Mouse (Mus musculus) neural tube, postnatal 0 days (tissue): ENCODE data around the gene Gm9639. TPM values are rescaled to one million over a fixed set of nuclear protein-coding genes. Genes with fewer than 3 reads are reported as not detected.

ENCODE experiments used
- polyA plus RNA-seq: library from polyadenylated mRNA; unstranded; fragments of >200 nt; fragmentation: Nextera tagmentation; extraction: Ambion mirVana; gene quantifications from 2 replicates; pipeline ENCODE4 v1.2.1, GENCODE M21; 2015

The Gm9639 gene
- not detected in 2 replicates for polyA plus RNA-seq

GRCm38 (mm10) chr10:77794976-77795375 is at the start of gene Gm9639:
Gm9639 (minus strand) TSS chr10:77795076.

GRCm38 (mm10) chr10:77835647-77836046 is 40.8 kb upstream of the Gm9639 start, which contains the start of gene Krtap10-10:
Krtap10-10 (plus strand) TSS chr10:77835947.

DNA sequence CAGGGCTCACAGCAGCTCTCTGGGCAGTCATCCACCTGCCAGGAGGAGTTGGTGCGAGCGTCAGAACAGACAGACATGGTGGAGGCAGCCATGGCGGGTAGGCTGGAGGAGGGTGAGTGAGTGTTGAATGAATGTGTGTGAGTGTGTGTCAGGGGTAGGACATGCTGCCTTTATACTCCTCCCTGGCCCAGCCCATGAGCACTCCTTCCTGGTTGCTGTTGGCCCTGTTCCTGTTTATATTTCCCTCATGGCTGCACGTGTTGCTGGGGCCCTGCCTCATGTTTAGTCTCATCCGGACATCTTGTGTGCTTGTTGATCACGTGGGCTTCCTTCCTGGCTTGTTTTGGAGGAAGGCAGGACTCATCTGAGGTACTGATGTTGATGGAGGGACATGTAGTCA is 32.1 kb upstream of the Gm9639 start, which contains the start of gene Krtap10-4:
Gene Krtap10-4 (minus strand): TSS at position 145 of the 400 bp plus-strand sequence.

DNA sequence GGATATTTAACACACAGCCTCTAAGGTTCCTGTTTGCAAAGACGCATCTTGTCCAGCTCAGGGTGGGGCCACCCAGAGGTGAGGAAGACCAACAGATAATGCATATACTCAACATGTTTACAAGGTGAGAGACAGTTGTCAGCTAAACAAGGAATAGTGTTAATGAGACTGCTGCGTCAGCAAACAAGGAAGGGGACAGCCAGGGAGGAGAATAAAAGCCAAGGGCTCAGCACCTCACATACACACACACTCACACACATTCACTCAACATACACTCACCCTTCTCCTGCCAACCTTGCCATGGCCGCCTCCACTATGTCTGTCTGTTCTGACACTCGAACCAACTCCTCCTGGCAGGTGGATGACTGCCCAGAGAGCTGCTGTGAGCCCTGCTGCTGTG is 19.5 kb upstream of the Gm9639 start, which contains the start of gene Gm2696:
Gene Gm2696 (plus strand): TSS at position 301 of the 400 bp plus-strand sequence.

GRCm38 (mm10) chr10:77811743-77812142 is 16.9 kb upstream of the Gm9639 start, which contains the start of gene Gm9507:
Gm9507 (minus strand) TSS chr10:77811843.

DNA sequence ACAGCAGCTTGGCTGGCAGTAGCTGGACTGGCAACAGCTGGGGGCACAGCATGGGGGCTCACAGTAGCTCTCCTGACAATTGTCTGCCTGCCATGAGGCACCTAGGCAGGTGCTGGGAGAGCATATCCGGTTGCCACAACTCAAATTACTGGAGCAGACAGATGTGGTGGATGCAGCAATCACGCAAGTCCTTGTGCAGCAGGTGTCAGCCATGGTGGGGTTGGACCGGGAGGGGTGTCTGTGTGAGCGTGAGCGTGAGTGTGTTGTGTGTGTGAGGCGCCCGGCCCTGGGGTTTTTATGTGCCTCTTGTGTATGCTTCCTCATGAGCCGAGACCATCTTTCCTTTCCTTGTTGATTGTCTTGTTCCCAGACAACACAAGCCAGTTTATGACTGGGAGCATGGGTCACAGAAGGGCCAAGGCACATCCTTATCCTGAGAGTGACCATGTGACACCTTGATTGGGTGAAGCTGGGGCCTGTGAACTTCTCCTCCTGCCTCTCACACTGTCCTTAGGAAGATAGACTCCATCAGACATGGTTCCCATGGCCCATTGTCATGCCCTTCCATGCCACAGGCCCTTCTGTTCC is 4.1 kb upstream of the Gm9639 start, which contains the start of gene Gm19668:
Gene Gm19668 (minus strand): TSS at position 213 of the 588 bp plus-strand sequence.

GRCm38 (mm10) chr10:77787876-77788275 is 7.0 kb downstream of the Gm9639 start, which contains the start of gene Gm7137:
Gm7137 (minus strand) TSS chr10:77788200.

DNA sequence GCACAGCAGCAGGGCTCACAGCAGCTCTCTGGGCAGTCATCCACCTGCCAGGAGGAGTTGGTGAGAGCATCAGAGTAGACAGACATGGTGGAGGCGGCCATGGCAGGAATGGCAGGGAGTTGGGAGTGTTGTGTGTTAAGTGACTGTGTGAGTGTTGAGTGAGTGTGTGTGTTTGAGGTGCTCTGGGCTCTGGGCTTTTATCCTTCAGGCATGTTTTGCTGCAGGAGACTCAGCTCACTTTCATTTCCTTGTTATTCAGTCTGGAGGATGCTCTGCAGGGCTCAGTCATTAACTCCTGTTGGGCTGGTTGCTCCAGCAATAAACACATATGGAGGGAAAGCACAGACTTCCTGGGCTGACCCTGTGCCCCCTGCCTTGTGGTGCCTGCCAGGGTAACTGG is 12.4 kb downstream of the Gm9639 start, which contains the start of gene Gm3250:
Gene Gm3250 (minus strand): TSS at position 101 of the 400 bp plus-strand sequence.

DNA sequence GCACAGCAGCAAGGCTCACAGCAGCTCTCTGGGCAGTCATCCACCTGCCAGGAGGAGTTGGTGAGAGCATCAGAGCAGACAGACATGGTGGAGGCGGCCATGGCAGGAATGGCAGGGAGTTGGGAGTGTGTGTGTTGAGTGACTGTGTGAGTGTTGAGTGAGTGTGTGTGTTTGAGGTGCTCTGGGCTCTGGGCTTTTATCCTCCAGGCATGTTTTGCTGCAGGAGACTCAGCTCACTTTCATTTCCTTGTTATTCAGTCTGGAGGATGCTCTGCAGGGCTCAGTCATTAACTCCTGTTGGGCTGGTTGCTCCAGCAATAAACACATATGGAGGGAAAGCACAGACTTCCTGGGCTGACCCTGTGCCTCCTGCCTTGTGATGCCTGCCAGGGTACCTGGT is 18.0 kb downstream of the Gm9639 start, which contains the start of gene Gm7138:
Gene Gm7138 (minus strand): TSS at position 101 of the 400 bp plus-strand sequence.

DNA sequence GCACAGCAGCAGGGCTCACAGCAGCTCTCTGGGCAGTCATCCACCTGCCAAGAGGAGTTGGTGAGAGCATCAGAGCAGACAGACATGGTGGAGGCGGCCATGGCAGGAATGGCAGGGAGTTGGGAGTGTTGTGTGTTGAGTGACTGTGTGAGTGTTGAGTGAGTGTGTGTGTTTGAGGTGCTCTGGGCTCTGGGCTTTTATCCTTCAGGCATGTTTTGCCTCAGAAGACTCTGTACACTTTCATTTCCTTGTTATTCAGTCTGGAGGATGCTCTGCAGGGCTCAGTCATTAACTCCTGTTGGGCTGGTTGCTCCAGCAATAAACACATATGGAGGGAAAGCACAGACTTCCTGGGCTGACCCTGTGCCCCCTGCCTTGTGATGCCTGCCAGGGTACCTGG is 23.7 kb downstream of the Gm9639 start, which contains the start of gene Gm3238:
Gene Gm3238 (minus strand): TSS at position 101 of the 400 bp plus-strand sequence.

DNA sequence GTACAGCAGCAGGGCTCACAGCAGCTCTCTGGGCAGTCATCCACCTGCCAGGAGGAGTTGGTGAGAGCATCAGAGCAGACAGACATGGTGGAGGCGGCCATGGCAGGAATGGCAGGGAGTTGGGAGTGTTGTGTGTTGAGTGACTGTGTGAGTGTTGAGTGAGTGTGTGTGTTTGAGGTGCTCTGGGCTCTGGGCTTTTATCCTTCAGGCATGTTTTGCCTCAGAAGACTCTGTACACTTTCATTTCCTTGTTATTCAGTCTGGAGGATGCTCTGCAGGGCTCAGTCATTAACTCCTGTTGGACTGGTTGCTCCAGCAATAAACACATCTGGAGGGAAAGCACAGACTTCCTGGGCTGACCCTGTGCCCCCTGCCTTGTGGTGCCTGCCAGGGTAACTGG is 35.3 kb downstream of the Gm9639 start, which contains the start of gene Gm3233:
Gene Gm3233 (minus strand): TSS at position 101 of the 400 bp plus-strand sequence.

DNA sequence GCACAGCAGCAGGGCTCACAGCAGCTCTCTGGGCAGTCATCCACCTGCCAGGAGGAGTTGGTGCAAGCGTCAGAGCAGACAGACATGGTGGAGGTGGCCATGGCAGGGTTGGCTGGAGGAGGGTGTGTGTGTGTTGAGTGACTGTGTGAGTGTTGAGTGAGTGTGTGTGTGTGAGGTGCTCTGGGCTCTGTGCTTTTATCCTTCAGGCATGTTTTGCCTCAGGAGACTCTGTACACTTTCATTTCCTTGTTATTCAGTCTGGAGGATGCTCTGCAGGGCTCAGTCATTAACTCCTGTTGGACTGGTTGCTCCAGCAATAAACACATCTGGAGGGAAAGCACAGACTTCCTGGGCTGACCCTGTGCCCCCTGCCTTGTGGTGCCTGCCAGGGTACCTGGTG is 43.6 kb downstream of the Gm9639 start, which contains the start of gene Gm9736:
Gene Gm9736 (minus strand): TSS at position 101 of the 400 bp plus-strand sequence.

Other genes with a start within 250 kb of the Gm9639 start
- 87.6 and 92.6 TPM in 2 replicates for gene Pttg1ip, start 213.4 kb downstream of the Gm9639 start, polyA plus RNA-seq
- gene Sumo3, start 189.0 kb downstream of the Gm9639 start, polyA plus RNA-seq: 276 and 292 TPM in 2 replicates
- 1.7 and 3.1 TPM in 2 replicates for gene Gm49325, start 188.9 kb downstream of the Gm9639 start, polyA plus RNA-seq
- 53.8 and 60.5 TPM in 2 replicates for gene Ube2g2, start 172.8 kb downstream of the Gm9639 start, polyA plus RNA-seq
- 2.4 and 2.6 TPM in 2 replicates for gene Tspear, start 108.5 kb downstream of the Gm9639 start, polyA plus RNA-seq
- not detected in 2 replicates for gene Gm19402, start 104.3 kb downstream of the Gm9639 start, polyA plus RNA-seq
- not detected in 2 replicates for gene Gm9508, start 97.8 kb downstream of the Gm9639 start, polyA plus RNA-seq
- not detected in 2 replicates for gene Gm10272, start 88.5 kb downstream of the Gm9639 start, polyA plus RNA-seq
- gene Gm10024, start 83.6 kb downstream of the Gm9639 start, polyA plus RNA-seq: not detected in 2 replicates
- gene Gm10142, start 79.3 kb downstream of the Gm9639 start, polyA plus RNA-seq: not detected in 2 replicates
- not detected in 2 replicates for gene Krtap12-1, start 74.5 kb downstream of the Gm9639 start, polyA plus RNA-seq
- gene Gm10100, start 68.6 kb downstream of the Gm9639 start, polyA plus RNA-seq: not detected in 2 replicates
- not detected in 2 replicates for gene Gm18596, start 52.4 kb downstream of the Gm9639 start, polyA plus RNA-seq
- gene Gm9736, start 43.7 kb downstream of the Gm9639 start, polyA plus RNA-seq: not detected in 2 replicates
- gene Gm3233, start 35.4 kb downstream of the Gm9639 start, polyA plus RNA-seq: not detected in 2 replicates
- gene Gm3238, start 23.8 kb downstream of the Gm9639 start, polyA plus RNA-seq: not detected in 2 replicates
- not detected in 2 replicates for gene Gm7138, start 18.1 kb downstream of the Gm9639 start, polyA plus RNA-seq
- not detected in 2 replicates for gene Gm3250, start 12.5 kb downstream of the Gm9639 start, polyA plus RNA-seq
- gene Gm7137, start 6.9 kb downstream of the Gm9639 start, polyA plus RNA-seq: not detected in 2 replicates
- gene Gm19668, start 4.1 kb upstream of the Gm9639 start, polyA plus RNA-seq: not detected in 2 replicates
- not detected in 2 replicates for gene Gm9507, start 16.8 kb upstream of the Gm9639 start, polyA plus RNA-seq
- not detected in 2 replicates for gene Gm2696, start 19.6 kb upstream of the Gm9639 start, polyA plus RNA-seq
- gene Krtap10-4, start 32.0 kb upstream of the Gm9639 start, polyA plus RNA-seq: not detected in 2 replicates
- gene Krtap10-10, start 40.9 kb upstream of the Gm9639 start, polyA plus RNA-seq: not detected in 2 replicates
- gene Gm36176, start 51.7 kb upstream of the Gm9639 start, polyA plus RNA-seq: not detected in 2 replicates
- gene Gm10318, start 57.8 kb upstream of the Gm9639 start, polyA plus RNA-seq: not detected in 2 replicates
- gene Gm3285, start 66.9 kb upstream of the Gm9639 start, polyA plus RNA-seq: not detected in 2 replicates
- gene Lrrc3, start 107.5 kb upstream of the Gm9639 start, polyA plus RNA-seq: 22.2 and 26.6 TPM in 2 replicates
- 8.9 and 10.4 TPM in 2 replicates for gene Trpm2, start 175.5 kb upstream of the Gm9639 start, polyA plus RNA-seq
- 65.9 and 70.1 TPM in 2 replicates for gene 1810043G02Rik, start 183.4 kb upstream of the Gm9639 start, polyA plus RNA-seq
- gene Pfkl, start 215.0 kb upstream of the Gm9639 start, polyA plus RNA-seq: 82.9 and 88.0 TPM in 2 replicates
- not detected in 2 replicates for gene Dnmt3l, start 246.9 kb upstream of the Gm9639 start, polyA plus RNA-seq
- 0.19 and 0.40 TPM in 2 replicates for gene Aire, start 248.5 kb upstream of the Gm9639 start, polyA plus RNA-seq